Mouse (Mus musculus) bone marrow, adult 2 months (tissue): ENCODE results near the gene Alkbh7. TPM values are rescaled to one million over a fixed set of nuclear protein-coding genes. Genes with fewer than 3 reads are reported as not detected.

Experiments
- H3K27ac ChIP-seq: fragments of 200-500 bp; 2 replicates; pipeline ENCODE4 v1.5.1; 2012; ENCODE audit warnings: low read depth, mild to moderate bottlenecking, control low read depth, inconsistent platforms, low read length; ENCODE audit not compliant: control insufficient read depth, poor library complexity, insufficient read depth
- H3K4me1 ChIP-seq: fragments of 200-500 bp; 2 replicates; pipeline ENCODE4 v1.6.1; 2011; ENCODE audit warnings: low read length; ENCODE audit not compliant: control insufficient read depth, insufficient read depth
- H3K4me3 ChIP-seq: fragments of 200-500 bp; replicated peaks from 2 replicates; pipeline ENCODE3; 2011; ENCODE audit warnings: mild to moderate bottlenecking, low read depth, low read length, control low read depth; ENCODE audit not compliant: control insufficient read depth
- CTCF ChIP-seq: fragments of 200-500 bp; IDR thresholded peaks from 2 replicates; pipeline ENCODE4 v1.5.1; 2011; ENCODE audit warnings: low read length, control low read depth; ENCODE audit not compliant: control insufficient read depth, insufficient read depth
- POLR2A ChIP-seq: fragments of 200-500 bp; IDR thresholded peaks from 2 replicates; pipeline ENCODE4 v1.6.1; 2011; ENCODE audit warnings: low read depth, mild to moderate bottlenecking, control low read depth, low read length, borderline replicate concordance; ENCODE audit not compliant: control insufficient read depth
- WGBS: fragments of 180-500 bp; shearing (Covaris S2); methylation state at CpG from one replicate; pipeline ENCODE4 v1.1.7; 2018; 5-methylcytosine and 5-hydroxymethylcytosine counted together
- polyA plus RNA-seq: library from polyadenylated mRNA; stranded (reverse); fragments of >200 nt; gene quantifications from 2 replicates; pipeline ENCODE4 v1.2.4, GENCODE M21; 2011; ENCODE audit warnings: low replicate concordance; ENCODE audit not compliant: missing spikeins, insufficient read depth, insufficient read length

Gene Alkbh7
- polyA plus RNA-seq, 1 experiment: 11.1 TPM

- under 1% methylated on average over 25 of the region's 25 CpGs for WGBS
- TF ChIP-seq CTCF (no peak), POLR2A (no peak)
Observed at GRCm38 (mm10) chr17:56989467-56990114, 7.5 kb upstream of the Alkbh7 start.

GRCm38 (mm10) chr17:56990115-56990746, 6.9 kb upstream of the Alkbh7 start, which contains the start of gene Clpp:
Clpp (plus strand) TSS chr17:56990305.
- peak within 1 kb of the TSS; percentile 62 for H3K27ac ChIP-seq
- WGBS: under 1% methylated on average over 52 of the region's 52 CpGs
- peak within 1 kb of the TSS; percentile 72 for H3K4me3 ChIP-seq
- TF ChIP-seq CTCF (peak; percentile 14; the same call in 1 of the 2 replicates), POLR2A (peak; percentile 85)
- no peaks in the 10 kb centered on the region; the same call in 1 of the 2 replicates for H3K4me1 ChIP-seq

More at GRCm38 (mm10) chr17:56989467-56990114, 7.5 kb upstream of the Alkbh7 start:
- Histone ChIP-seq H3K4me1 (no peaks in the 10 kb centered on the region; the same call in 1 of the 2 replicates), H3K27ac (peak overlapping the region; percentile 62), H3K4me3 (peak overlapping the region; percentile 72)

- no peak overlapping the region for H3K27ac ChIP-seq
- WGBS: 77% methylated on average over 2 of the region's 2 CpGs
- H3K4me3 ChIP-seq: peak overlapping the region; percentile 31
- no peaks in the 10 kb centered on the region; the same call in 1 of the 2 replicates for H3K4me1 ChIP-seq
- no peak for TF ChIP-seq CTCF
- no peak for TF ChIP-seq POLR2A
Observed at GRCm38 (mm10) chr17:56990966-56991365, 6.2 kb upstream of the Alkbh7 start.

- WGBS: 89% methylated on average over 8 of the region's 8 CpGs
- TF ChIP-seq POLR2A (no peak), CTCF (no peak)
- Histone ChIP-seq H3K27ac (no peak overlapping the region), H3K4me3 (no peak overlapping the region), H3K4me1 (no peaks in the 10 kb centered on the region; the same call in 1 of the 2 replicates)
Observed at GRCm38 (mm10) chr17:56995046-56995445, 2.1 kb upstream of the Alkbh7 start.

GRCm38 (mm10) chr17:56996506-56996905, 633 bp upstream of the Alkbh7 start:
- TF ChIP-seq CTCF (no peak), POLR2A (no peak)
- no peak overlapping the region for H3K4me3 ChIP-seq
- no peak overlapping the region for H3K27ac ChIP-seq
- WGBS: 71% methylated on average over 2 of the region's 2 CpGs
- H3K4me1 ChIP-seq: no peaks in the 10 kb centered on the region; the same call in 1 of the 2 replicates

- Histone ChIP-seq H3K4me3 (no peak overlapping the region), H3K4me1 (no peaks in the 10 kb centered on the region; the same call in 1 of the 2 replicates), H3K27ac (no peak overlapping the region)
- TF ChIP-seq CTCF (no peak), POLR2A (no peak)
- 91% methylated on average over 9 of the region's 9 CpGs for WGBS
Observed at GRCm38 (mm10) chr17:56999414-56999813, 2.3 kb downstream of the Alkbh7 start.

GRCm38 (mm10) chr17:56999968-57000609, 3.0 kb downstream of the Alkbh7 start, which contains the start of gene Pspn:
Pspn (minus strand) TSS chr17:57000018.
- WGBS: 86% methylated on average over 9 of the region's 9 CpGs
- H3K27ac ChIP-seq: no peak within 1 kb of the TSS
- H3K4me3 ChIP-seq: no peak within 1 kb of the TSS
- no peak for TF ChIP-seq CTCF
- no peak for TF ChIP-seq POLR2A
- H3K4me1 ChIP-seq: no peaks in the 10 kb centered on the region; the same call in 1 of the 2 replicates

GRCm38 (mm10) chr17:57001228-57001627, 4.1 kb downstream of the Alkbh7 start:
- Histone ChIP-seq H3K4me3 (no peak overlapping the region), H3K27ac (no peak overlapping the region), H3K4me1 (no peaks in the 10 kb centered on the region; the same call in 1 of the 2 replicates)
- no peak for TF ChIP-seq CTCF
- TF ChIP-seq POLR2A: no peak
- 75% methylated on average over 8 of the region's 8 CpGs for WGBS
